Mouse (Mus musculus): ENCODE data around the gene Csmd2.
"Not testable (repeated sequence)": the region's sequence is repeated elsewhere in the genome, so short reads cannot be mapped to it uniquely, and the experiment has no call there.

Gene Csmd2

DNA sequence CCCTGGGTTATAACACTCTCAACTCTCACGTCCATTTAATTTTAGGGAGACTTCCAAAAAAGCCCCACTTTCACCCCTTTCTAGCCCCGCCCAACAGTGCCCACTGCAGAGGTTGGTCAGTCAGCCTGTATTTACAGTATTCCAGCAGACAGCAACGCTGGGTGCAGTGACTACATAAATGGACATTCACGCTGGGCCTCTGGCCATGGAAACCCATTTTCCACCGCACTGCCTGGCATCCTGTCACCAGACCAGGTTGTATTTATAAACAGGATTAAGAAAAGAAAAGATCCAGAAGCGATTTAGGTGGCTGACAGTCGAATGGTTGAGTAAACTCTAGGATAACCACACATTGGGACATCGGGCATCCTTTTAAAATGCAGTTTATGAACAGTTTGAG, 65.0 kb downstream of the Csmd2 start:
- DNase-seq: no peak

GRCm38 (mm10) chr4:128061274-128061673, 73.6 kb downstream of the Csmd2 start:
- not testable (repeated sequence) for DNase-seq

- DNase-seq: no peak
Observed at GRCm38 (mm10) chr4:128067189-128067588, 79.5 kb downstream of the Csmd2 start.

DNA sequence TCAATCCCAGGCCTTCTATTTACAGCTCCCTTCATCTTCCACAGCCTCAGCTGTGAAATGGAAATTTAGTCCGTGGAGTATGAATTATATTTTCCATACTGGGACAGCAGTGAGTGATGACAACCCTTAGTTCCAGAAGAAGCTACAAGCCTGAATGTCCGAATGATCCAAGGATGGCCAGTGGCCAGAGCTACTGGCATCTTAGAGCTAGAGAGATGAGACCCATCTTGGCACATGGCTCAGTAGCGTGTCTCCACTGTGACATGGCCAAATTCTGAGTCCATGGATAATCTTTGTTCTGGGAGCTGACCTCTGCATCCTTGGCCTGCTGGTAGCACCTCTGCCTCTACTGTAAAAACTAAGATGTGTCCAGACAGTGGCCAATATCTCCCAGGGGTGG, 96.8 kb downstream of the Csmd2 start:
- DNase-seq: no peak

- no peak for DNase-seq
Observed at GRCm38 (mm10) chr4:128085096-128085495, 97.4 kb downstream of the Csmd2 start.

DNA sequence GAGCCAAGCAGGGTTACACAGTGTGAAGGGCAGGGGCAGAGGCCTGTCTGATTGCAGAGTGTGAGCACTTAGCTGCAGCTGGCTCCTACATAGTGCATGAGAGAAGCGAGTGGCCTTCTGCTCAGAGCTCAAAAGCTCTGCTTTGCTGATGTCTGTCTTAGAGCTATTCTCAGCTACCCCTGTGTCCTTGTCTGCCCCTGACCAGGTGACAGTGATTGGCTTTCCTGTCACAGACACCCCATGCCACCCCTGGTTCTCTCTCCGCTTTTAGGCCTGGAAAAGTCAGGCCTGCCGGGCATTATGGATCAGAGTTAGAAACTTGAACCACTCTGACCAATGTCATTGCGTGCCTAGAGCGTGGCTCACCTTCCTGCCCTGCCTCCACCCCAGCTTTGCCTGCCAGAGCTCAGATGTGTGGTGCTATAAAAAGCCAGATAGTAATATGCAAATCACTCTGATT, 99.5 kb downstream of the Csmd2 start:
- no peak for DNase-seq

DNA sequence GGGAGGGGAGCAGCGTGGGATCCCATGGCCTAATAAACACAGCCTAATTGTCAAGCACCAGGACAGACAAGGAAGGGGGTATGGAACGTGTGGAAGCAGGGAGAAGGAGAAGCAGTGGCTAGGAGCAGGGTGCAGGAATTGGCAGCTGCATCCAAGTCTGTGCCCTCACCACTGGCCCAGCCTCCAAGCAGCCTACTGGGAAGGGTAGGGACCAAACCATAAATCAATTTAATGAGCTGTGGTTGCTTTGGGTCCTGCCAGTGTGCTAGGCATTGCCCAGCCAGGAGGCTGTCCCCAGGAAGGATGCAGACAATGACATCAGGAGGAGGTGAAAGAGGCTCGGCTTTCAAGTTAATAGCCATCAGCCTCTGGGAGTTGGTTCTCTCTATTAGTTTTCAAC, 100.0 kb downstream of the Csmd2 start:
- no peak for DNase-seq

- no peak for DNase-seq
Observed at GRCm38 (mm10) chr4:128088264-128088663, 100.6 kb downstream of the Csmd2 start.

DNA sequence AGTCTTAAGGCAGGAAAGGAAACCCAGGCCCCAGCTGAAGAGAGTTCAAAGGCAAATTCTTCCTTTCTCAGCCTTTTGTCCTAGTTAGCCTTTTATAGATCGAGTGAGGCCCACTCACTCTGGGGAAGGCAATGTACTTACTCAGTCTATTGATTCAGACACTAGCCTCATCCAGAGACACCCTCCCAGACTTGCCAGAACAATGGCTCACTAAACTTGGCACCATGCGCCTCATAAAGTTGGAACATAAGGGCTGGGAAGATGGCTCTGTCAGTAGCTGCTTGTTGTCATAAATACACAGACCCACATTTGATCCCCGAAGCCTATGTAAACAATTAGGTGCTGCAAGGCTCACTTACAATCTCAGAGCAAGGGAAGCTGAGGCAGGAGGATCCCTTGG, 104.3 kb downstream of the Csmd2 start:
- DNase-seq: no peak

- no peak for DNase-seq
Observed at GRCm38 (mm10) chr4:128099515-128099914, 111.9 kb downstream of the Csmd2 start.

- no peak for DNase-seq
Observed at GRCm38 (mm10) chr4:128100541-128100940, 112.9 kb downstream of the Csmd2 start.

- DNase-seq: no peak
Observed at GRCm38 (mm10) chr4:128116331-128116730, 128.7 kb downstream of the Csmd2 start.

DNA sequence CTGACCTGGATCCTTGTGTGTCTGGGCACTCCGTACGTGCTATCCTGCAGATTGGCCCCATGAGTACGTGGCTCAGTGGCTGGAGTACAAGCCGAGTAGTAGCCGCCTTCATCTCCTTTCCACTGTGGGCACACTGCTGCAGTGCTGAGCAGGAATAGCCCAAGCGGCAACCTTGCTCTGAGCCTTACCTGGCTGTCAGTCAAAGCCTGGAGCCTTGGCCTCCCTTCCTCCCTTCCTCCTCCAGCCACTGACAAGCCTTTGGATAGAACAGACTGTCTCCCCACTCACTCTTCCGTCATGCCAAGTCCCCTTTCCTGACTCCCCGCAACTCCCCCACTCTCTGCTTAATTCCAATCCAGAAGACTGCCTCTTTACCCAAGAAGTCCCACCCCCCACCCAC, 135.6 kb downstream of the Csmd2 start:
- no peak for DNase-seq

DNA sequence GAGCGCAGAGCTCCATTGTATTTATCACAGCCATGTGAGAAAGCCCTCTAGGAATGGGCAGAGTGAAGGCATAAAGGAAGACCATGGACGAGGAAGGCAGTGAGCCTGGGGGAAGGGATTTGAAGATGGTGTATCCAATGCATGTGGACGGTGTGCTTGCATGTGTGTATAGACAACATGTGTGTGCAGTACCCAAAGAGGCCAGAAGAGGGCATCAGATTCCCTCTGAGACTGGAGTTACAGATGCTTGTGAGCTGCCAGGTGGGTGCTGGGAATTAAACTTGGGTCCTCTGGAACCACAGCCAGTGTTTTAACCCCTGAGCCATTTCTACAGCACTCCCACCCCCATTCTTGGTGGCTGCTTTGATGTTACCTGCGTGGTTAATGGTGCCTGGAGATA, 137.1 kb downstream of the Csmd2 start:
- DNase-seq: no peak

GRCm38 (mm10) chr4:128128546-128128945, 140.9 kb downstream of the Csmd2 start:
- DNase-seq: no peak

DNA sequence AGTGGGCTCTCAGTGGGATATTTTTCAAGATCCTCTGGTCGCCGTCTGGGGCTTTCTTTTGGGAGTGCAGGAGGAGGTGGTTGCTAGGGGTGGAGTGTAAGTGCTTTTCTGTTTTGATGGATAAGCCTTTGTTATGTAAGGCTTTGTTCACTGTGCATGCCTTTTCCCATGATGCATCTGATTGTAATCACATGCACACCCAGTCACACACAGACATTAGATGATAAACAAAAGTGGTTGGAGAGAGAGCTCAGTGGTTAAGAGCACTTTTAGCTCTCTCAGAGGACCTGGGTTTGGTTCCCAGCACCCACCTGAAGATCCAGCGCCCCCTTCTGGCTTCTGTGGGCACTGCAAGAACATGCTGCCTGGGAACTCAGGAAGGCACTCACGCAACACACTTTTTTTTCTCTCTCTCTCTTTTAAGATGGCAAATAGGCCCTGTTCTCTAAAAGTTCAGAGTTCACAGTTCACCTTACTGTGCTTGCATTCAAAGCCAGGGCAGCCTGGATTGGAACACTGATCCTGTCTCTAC, 143.0 kb downstream of the Csmd2 start:
- DNase-seq: no peak

DNA sequence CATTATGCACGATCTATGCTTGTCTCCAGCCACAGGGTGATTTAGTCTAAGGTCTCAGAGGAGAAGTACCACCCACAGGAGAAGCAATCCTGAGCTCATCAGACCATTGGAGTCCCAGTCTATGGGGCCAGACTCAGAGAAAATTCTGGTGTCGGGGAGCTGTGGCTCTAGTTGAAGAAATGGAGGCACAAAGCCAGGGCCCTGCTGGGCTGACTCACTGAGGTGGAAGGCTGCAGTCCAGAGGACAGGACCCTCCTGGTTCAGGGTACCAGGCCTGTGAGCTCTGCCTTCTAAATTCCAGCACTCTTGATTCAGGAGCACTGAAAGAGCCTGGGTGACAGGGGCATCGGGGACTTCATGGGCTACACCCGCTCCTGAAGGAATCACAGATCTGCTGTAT, 144.0 kb downstream of the Csmd2 start:
- DNase-seq: no peak

DNA sequence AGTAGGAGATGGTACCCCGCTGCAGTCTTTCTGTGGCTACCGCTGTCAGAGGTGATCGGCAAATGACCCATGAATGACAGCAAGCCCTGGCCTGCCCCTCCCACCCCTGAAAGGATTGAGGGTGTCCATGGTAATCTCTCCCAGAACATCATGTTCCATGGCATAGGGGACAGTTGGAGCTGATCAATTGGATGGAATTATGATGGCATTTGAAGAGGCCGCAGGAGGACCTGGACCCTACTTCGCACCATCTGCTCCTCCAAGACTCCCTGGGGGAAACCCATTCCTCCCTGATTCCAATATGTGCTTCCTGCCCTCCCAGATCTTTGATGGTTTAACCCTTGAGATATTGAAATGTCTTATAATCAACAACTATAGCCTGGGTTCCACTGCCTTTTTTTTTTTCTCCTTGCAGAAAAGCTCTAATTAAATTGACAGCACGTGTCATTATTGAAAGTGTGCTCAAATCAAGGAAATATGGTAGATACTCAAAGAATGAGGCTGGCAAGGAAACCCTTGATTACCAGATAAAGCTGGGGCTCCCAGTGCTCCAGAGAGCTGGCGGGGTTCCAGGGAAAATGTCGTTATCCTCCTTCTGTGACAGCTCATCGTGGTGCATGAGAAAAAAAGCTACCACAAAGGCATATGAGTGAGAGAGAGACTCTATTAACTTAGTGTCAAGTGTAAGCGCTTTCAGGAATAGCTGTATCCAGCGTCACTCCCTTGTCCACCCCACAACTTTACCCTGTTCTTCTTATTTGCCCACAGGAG, 145.4 kb downstream of the Csmd2 start:
- no peak for DNase-seq

DNA sequence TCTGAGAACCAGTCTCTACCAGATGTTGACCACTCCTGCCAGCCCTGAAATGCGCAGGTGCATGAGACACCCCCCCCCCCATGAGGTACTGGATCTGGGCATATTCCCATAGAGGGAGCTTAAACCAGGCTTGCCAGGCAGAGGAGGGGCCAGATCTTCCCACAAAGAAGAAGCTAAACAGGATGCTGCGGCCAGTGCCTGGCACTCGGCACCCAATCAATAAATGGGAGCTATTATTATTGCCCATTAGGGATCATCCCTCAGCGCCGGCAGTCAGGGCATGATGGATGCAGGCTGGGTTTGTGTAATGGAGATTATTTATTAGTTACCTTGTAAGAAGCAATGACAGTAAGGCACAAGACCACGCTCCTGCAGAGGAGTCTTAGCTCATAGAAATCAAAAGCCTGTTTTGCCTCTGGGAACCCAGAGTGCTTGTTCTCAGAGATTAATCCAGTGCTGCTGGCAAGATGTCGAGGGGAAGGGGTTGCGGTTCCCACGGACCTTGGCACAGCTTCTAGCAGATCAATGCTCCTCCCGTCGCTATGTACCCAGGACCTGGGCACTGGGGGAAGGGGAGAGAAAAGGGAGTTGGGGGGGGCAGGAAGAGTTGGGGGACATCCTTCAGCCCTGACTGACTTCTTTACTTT, 146.8 kb downstream of the Csmd2 start:
- DNase-seq: no peak

- DNase-seq: no peak
Observed at GRCm38 (mm10) chr4:128135014-128135622, 147.5 kb downstream of the Csmd2 start.

- DNase-seq: no peak
Observed at GRCm38 (mm10) chr4:128139991-128140390, 152.3 kb downstream of the Csmd2 start.

GRCm38 (mm10) chr4:128141161-128142101, 153.8 kb downstream of the Csmd2 start:
- DNase-seq: no peak

- DNase-seq: no peak
Observed at GRCm38 (mm10) chr4:128142279-128142678, 154.6 kb downstream of the Csmd2 start.
